Mouse (Mus musculus) cerebellum, postnatal 4 days (tissue): ENCODE measurements around the gene Spcs2.
"Not testable (repeated sequence)": the region's sequence is repeated elsewhere in the genome, so short reads cannot be mapped to it uniquely, and the experiment has no call there.

Source experiments
- DNase-seq, 2 experiments: peaks; one replicate each; pipeline ENCODE4 v3.0.0; 2022; ENCODE audit warnings: low spot score in 2 of 2, mixed read lengths in 1 of 2

Gene Spcs2

DNA sequence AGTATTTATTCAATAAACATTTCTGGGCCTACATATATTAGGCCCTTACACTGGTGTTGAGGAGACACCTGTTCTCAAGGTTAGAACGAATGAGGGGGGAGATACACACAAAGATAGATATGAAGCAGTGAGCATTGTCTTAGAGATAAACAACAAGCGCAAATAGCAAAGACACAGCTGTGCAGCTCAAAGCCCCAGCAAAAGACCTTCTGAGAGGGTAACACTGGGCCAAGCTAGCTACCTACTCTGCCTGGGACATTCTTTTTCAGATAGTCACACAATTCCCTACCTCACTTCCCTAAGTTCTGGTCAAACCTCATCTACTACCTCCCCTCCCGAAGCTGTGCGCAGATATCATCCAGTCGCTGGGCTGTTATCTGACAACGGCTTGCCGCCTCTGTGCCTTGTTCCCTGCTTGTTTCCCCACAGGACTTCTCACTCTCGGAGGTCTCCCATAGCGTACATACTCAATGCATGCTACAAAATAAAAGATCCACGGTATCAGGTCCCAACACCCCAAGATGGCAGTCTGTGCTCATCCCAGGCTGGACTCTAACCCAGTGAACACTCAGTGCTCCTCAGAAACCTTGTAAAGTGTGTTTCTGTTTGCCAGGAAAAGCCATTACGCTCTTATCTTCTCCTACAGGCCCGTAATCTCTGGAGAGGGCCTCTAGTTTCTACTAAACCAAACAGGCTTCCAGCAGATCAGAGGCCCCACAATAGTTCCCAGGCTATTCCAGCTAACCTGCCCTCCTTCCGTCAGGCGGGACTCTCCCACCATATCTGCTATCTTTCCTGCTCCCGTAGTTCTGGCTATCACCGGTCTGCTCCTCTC lies 38.4 kb downstream of the Spcs2 start:
- DNase-seq: no peak

DNA sequence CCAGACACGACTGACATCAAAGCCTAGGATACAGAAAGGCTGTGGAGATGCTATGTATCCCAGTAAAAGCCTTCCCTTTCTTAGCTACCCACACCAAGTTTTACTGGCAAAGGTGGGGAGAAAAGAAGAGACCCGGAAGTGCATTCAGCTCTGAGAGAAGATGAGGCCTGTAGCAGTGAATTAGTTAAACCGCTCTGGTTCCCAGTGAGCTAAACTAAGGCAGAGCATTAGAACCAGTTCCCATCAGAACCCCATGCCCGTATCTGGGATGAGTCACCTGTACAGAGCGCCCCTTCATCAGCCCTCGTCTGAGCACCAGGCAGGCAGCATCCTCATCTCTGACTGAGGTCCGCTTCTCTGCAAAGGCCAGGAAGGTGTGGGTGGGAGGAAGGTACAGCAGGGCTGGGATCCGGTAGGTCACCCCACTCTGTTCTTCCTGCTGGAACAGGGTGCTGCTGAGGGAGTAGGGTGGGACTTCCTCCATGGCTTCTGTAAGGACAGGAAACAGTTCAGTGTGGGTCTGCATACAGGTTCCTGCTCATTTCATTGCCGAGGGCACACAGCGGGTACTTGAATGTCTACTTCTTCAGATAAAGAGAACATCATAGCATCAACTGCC lies 40.1 kb downstream of the Spcs2 start:
- DNase-seq: no peak

DNA sequence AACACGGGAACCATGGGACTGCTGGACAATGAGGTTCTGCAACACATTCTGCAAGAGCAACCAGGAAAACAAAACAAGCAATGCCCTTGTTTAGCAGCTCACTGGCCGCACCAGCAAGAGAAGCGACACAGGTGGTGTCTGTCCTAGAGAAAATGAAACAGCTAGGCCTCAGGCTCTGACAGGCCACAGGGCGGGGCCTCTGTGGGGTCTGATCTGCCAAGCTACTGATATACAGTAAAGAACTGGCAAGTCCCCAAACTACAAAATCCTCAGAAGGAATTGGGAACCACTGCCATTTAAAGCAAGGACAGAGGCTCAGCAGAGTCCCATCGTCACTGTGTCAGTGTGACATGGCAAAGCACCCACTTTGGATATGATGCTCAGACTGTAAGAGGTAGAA lies 40.8 kb downstream of the Spcs2 start:
- DNase-seq: no peak

DNA sequence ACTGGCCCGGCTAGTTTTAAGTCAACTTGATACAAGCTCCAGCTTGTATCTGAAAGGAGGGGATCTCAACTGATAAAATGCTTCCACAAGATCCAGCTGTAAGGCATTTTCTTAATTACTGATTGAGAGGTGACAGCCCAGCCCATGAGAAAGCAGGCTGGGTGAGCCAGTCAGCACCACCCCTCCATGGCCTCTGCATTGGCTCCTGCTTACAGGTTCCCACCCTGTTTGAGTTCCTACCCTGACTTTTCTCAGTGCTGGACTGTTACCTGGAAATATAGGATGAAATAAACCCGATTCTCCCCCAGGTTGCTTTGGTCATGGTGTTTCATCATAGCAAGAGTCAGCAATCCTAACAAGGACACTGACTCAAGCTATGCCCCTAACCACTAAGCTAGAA lies 41.3 kb downstream of the Spcs2 start:
- no peak for DNase-seq

DNA sequence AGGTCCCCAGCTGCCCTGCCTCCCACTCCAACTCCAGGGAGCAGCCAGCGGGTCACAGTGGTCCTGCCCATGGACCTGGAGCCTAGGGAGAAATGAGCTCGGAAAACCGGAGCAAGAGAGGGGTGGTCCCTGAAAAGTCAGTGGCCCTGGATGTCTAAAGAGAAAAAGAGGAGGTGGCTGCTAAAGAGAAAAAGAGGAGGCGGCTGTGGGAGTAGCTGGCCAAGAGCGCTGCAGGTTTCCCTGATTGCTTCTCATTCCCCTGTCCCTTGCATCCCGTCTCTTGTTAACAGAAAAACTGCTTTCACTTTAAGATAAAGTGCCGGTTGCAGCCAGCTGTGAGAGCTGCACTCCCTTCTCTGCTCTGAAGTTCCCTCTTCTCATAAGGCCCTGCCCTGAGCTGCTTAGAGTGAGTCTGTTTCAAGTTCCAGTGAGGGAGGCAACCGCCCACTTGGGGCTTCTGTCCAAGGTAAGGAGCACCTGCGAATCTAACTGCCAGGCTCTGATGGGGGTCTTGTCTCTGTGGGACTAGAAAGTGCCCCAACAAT lies 45.0 kb downstream of the Spcs2 start:
- not testable (repeated sequence) for DNase-seq

DNA sequence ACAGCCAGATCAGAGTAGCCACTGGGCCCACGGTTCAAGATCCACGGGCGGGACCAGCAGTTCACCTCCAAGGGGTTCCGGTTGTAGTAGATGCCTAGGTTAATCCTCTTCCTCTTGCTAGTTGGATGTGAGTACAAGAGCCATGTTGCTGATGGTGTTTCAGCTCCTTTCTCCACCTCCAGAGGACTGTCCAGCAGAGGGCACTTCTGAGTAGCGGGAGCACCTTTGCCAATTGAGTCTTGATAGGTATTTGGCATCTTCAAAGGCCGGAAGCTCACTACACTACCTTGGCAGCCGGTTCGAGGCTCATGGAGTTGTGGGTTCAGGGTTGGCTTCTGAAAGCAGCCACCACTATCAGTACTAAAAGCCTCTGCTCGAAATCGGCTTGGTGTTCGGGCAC lies 49.9 kb downstream of the Spcs2 start:
- peak in 1 of 2 experiments; percentile 19 for DNase-seq

DNA sequence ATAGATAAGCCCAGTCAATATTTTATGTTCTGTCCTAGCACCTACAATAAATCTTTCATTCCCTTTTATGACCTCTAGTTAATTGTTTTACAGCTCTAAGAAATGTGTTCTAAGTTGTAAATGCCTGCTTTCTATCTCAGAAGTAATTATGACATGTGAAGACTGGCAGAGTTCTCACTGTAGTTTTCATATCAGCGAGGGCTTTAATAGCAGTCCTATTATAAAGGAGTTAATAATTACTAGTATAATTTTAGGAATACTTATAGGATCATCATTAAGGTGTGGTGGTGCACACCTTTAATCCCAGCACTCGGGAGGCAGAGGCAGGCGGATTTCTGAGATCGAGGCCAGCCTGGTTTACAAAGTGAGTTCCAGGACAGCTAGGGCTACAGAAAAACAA lies 51.6 kb downstream of the Spcs2 start:
- DNase-seq: no peak

DNA sequence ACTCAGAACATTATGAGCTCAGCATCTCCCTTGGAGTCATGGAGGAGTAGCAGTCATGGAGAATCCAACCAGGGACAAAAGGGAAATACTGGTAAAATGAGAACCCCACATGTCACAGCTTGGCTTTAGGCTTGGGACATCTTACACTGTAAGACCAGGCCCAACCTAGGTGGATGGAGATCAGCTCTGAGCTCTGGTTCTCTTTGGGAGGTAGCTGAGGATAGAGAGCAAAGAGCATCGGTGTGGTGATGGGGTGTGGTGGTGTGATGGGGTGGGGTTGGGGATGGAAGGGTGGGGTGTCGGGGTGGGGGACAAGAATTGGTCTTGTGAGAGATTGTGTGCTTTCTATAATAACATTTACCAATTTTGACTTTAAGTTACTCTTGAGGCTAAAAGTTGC lies 52.4 kb downstream of the Spcs2 start:
- DNase-seq: no peak

DNA sequence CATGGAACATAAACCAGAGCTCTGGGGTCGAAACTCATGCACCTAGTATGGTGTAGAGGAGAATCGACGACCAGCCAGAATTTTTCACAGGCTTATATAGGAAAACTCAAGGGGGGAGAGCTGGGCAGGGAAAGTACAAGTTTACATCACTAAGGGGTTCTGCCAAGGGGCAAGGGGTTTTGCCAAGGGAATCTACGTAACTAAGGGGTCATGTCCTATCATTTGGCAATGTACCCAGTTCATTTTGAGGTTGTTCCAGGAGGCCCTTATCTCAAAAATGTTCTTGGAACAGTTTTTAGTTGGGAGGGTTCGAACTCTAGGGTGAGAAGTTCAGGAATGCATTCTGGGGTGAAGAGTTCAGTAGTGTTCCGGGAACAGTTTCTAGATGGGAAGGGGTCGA lies 56.2 kb downstream of the Spcs2 start:
- not testable (repeated sequence) for DNase-seq

DNA sequence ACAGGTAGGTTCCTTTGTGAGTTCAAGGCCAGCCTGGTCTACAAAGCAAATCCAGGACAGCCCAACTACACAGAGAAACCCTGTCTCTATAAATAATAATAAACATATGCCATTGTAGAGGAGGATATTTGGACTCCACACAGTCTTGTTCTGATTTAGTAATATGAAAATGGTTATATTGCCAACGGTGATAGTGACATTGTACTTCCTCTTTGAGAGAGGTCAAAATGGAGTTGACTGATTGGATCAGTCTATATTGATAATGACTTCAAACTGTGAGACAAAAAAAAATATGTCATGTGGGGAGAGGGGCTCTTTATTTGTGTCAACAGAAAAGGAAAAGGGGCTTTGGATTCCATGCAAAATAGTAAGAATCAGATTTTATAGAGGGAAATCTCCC lies 57.9 kb downstream of the Spcs2 start:
- DNase-seq: no peak

DNA sequence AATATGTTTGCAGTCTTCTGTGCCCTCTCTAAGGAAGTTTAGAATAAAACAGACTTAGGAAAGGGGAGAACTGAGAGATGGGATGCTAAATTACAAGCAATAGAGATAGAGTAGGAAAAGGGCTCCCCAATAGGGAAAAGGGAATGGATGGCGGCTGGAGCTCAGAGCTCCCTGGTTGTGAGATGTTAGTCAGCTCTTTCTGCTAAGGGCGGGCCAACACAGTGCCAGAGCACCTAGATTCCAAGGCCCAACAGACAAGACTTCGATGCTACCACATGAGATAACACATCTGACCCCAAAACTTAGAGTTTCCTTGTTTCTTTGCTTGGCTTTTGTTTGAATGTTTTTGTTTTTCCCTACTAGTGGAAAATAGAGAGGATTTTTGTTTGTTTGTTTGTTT lies 59.2 kb downstream of the Spcs2 start:
- not testable (repeated sequence) for DNase-seq

DNA sequence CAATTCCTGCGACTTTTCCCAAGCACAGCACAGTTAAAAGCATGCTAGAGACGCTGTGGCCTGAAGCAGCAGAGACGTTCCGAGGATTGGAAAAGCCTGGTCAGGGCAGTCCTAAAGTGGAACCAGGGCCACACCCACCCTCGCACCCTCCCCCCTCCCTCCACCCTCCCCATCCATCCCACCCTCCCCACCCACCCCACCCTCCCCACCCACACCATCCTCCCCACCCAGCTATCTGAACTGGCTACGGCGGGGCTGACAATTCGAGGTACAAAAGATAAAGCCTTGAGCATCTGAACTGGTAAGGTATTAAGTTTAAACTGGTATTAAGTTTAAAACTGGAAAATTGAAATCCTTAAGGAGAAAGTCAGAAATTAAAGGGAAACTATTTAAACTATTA lies 59.7 kb downstream of the Spcs2 start:
- no peak for DNase-seq

DNA sequence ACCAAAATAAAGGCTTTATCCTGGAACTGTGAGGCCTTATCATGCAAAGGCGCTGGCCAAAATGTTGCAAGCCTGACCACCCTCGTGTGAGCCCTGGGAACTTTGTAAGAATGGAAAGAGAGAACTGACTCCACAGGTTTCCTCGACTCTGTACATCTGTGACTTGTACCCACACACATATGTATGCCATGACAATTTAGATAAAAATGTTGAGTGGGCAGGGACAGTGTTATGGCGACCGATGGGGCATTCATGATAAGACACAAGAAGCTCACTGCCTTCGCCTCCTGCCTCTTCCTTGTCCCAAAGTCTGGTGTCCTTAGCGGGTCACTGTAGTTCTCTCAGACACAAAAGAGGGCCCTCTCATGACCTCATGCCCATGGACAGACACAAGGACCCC lies 64.1 kb downstream of the Spcs2 start:
- DNase-seq: no peak

DNA sequence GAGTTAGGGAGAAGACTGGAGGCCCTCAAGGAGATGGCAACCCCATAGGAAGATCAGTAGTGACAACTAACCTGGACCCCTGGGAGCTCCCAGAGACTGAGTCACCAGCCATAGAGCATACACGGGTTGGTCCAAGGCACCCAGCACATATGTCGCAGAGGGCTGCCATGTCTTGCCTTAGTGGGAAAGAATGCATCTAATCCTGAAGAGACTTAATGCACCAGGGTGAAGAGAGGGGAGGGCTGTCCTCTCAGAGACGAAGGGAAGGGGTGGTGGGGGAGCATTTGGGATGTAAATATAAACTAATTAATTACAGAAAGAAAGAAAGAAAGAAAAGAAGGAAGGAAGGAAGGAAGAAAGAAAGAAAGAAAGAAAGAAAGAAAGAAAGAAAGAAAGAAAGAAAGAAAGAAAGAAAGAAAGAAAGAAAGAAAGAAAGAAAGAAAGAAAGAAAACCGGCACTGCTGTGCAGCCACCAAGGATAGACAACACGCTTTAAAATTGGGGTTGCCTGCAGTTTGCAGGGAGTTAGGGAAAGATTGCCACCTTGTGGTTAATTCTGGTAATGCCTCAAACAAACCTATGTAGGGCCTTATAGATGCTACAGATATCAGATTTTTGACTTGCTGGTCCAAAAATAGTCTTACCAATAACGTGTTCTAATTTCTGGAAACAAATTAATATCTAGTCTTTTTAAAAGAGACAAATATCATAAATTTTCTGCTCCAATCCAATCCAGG lies 65.2 kb downstream of the Spcs2 start:
- peak in 1 of 2 experiments; percentile 75 for DNase-seq

DNA sequence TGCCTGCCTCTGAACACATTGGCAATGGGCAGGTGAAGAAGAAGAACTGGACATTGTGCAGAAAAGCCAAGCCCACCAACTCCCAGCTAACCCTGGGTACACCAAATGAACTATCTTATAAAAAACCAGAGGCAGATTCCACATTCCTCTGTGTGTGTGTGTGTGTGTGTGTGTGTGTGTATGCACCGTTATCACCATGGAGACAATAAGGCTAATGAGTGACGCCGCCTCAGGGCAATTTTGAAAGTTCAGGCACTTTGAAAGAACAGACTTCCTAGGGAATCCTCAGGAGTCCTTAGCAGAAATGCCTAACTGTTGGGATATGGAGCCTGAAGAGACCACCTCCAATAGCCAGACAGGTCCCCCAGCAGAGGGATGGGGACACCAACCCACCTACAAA lies 66.0 kb downstream of the Spcs2 start:
- no peak for DNase-seq

DNA sequence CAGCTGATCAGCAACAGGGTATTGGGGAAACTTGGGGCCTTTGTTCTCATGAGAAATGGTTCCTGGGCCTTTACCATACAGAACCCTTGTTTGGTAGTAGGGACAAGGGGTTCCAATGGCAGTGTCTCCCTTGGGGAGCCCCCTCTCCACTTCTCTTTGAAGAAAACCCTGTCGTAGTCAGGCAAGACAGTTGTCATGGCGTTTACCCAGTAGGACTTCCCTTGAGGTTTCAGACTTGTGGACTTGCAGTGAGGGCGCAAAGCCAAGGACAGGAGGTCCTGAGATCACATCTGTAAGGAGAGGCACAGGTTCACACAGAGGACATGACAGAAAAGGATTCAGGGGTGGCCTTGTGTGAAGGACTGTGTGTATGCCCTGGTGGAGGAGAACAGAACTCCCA lies 66.8 kb downstream of the Spcs2 start:
- DNase-seq: no peak

DNA sequence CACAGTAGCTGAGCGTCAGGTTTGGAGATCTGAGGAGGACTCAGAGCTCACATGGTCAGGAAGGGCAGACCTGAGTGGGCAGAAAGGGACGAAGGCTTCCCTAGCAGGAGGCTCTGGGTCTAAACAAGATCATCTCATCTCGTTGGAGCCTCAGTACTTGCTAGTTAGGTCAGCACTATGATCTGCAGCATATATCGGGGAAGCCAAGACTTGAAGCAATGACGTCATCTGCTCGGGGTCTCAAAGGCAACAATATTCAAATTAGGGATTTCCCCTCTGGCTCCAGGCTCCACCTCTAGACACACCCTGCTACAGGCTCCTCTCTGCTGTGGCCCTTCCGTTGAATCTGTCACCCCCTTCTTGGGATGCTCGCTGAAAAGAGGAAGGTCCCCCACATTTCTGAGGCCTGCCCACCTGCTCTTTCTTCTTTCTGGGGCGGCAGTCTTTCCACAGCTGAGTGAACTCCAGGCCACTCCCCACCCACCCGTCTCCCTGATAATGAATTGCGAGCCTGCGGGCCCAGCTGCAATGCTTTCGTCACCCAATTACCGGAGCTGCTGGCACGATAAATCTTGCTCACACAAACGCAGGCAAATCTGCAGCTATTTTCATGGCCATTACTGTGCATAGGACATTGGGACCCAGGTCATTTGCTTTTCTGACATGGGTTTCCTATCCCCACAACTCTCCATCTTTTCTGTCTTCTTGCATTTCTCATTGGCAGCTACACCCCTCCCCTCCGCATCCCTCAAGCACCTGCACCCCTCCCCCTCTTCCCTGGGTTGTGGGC lies 67.9 kb downstream of the Spcs2 start:
- no peak for DNase-seq

DNA sequence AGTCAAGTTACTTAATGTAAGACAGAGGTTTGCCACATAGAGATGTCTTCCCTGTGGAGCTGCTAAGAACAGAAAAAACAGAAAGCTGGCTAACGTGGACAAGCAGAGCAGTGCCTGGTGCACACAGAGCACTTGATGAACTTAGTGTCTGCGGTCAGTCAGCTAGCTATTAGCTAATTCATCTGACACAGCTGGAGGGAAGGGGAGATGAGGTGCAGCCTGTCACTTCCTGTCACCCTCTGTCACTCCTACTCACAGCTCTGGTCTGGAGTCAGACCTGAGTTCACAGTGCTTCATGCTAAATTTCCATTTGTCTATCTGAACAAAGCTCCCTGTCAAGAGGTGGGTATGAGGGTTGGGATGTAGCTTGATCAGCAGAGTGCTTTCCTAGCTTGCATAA lies 69.2 kb downstream of the Spcs2 start:
- DNase-seq: no peak

DNA sequence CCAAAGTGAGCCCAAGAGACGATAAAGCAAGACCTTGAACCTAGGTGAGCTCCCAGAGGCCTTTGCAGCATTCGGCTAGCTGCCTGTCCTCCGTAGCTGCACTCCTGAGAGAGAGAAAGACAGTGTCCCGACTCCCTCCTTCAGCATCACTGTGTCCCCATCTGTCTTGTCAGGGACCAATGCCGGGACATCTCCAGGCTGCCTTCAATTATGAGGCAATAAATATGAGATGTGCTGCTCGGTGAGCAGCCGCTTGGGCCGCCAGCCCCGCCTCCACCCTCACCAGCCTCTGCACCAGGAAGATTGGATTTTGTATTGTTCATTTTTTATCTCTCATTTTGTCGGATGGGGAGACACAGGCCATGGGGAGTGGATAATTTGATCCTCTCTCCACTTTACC lies 72.4 kb downstream of the Spcs2 start:
- DNase-seq: no peak

DNA sequence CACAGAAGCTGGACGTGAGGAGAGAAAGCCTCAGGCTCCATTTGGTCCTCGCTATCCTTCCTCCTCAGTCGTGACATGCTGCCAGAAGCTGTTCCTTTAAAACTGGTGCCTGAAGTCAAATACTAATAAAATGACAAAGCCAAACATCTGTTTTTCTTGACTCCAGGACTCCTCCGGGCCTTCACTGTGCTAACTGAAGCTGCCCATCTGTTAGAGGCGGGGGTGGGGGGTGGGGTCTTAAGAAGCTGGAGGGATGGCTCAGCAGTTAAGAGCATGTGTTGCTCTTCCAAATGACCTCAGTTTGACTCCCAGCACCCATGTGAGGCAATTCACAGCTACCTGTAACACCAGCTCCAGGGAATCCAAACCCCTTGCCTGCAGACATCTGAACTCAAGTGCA lies 74.7 kb downstream of the Spcs2 start:
- DNase-seq: no peak

DNA sequence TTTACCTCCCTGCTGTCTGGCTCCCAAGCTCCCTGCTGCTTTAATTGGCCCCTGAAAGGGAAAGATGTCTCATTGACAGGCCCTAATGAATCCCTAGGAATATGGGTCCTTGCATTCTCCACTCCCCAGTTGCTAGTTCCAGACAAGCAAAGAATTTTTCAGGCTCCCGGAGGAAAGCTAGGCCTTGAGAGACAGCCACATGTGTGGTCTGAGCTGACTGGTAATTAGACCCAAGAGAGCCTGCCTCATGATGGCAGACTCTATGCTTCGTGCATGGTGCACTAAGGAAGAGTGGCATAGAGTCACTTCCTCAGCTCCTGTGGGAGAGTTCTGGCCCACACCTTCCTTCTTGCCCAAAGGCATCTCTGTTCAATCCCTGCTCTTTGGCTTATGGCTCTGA lies 75.3 kb downstream of the Spcs2 start:
- DNase-seq: no peak
